Mouse (Mus musculus): ENCODE measurements around the gene Egfr.

DNA sequence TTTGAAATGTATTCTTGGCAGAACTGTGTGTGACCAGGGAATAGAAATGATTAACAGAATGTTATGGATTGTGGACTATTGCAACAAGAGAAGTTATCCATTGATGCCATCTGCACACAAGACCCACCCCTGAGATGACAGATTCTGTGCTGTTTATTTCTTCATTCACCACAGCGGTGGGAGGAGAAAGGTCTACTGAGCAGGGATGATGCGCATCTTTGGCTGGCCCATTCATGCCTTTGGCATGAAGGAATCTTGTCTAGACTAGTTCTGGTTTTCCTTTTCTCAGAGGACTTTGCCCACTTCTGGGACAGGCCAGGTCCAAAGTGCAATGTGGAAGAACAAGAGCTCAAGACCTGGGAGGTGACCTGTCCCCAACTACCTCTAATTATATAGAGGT lies 52.0 kb downstream of the Egfr start:
- TF ChIP-seq TAL1 (IDR thresholded peaks at IDR 0.05; ENCODE audit: low read length) (no peak), GATA1 (IDR thresholded peaks at IDR 0.05; ENCODE audit: low read length) (no peak)

All from erythroblast, embryonic 14.5 days (primary cell).